Mouse (Mus musculus) ES-E14 (cell line): ENCODE data around the gene Phlpp1. TPM values are rescaled to one million over a fixed set of nuclear protein-coding genes. Genes with fewer than 3 reads are reported as not detected.

Experiments
- DNase-seq: peaks from one replicate; pipeline ENCODE4 v3.0.0-alpha.2; 2013; ENCODE audit warnings: low read depth, low spot score
- H3K27ac ChIP-seq: 2 replicates; pipeline ENCODE4 v1.5.1; 2012; ENCODE audit warnings: low read depth, mild to moderate bottlenecking, low read length, moderate library complexity, mixed read lengths; ENCODE audit not compliant: poor library complexity, insufficient read depth, severe bottlenecking
- H3K36me3 ChIP-seq: 2 replicates; pipeline ENCODE4 v1.6.1; 2012; ENCODE audit warnings: mild to moderate bottlenecking, low read length, moderate library complexity, mixed read lengths; ENCODE audit not compliant: control insufficient read depth, poor library complexity, insufficient read depth, severe bottlenecking
- H3K4me1 ChIP-seq, 2 experiments: fragments of 150-350 bp in 1 of 2; sonication (generic) in 1 of 2; 2 replicates each; pipeline ENCODE4 v1.6.1; 2012; ENCODE audit warnings: low read length in 2 of 2, mild to moderate bottlenecking in 1 of 2, mixed read lengths in 1 of 2; ENCODE audit not compliant: control insufficient read depth in 2 of 2, insufficient read depth in 2 of 2, poor library complexity in 1 of 2
- H3K4me3 ChIP-seq, 2 experiments: fragments of 150-350 bp in 1 of 2; sonication (generic) in 1 of 2; 2 replicates each; pipeline ENCODE4 v1.5.1; 2012; ENCODE audit warnings: low read length in 2 of 2, low read depth in 1 of 2, mild to moderate bottlenecking in 1 of 2, mixed read lengths in 1 of 2; ENCODE audit not compliant: insufficient read depth in 1 of 2, poor library complexity in 1 of 2, severe bottlenecking in 1 of 2
- H3K9ac ChIP-seq: 2 replicates; pipeline ENCODE4 v1.6.1; 2012; ENCODE audit warnings: low read depth, mild to moderate bottlenecking, low read length, mixed read lengths; ENCODE audit not compliant: poor library complexity, insufficient read depth, severe bottlenecking
- H3K9me3 ChIP-seq: fragments of 150-350 bp; sonication (generic); 2 replicates; pipeline ENCODE4 v1.6.1; 2012; ENCODE audit warnings: low read depth, mild to moderate bottlenecking, low read length; ENCODE audit not compliant: control insufficient read depth, insufficient read depth
- CHD2 ChIP-seq: IDR thresholded peaks from 2 replicates; pipeline ENCODE4 v1.6.1; 2014; ENCODE audit warnings: mild to moderate bottlenecking, low read depth, low read length, inconsistent platforms
- HCFC1 ChIP-seq: IDR thresholded peaks from 2 replicates; pipeline ENCODE4 v1.6.1; 2012; ENCODE audit warnings: low read length, inconsistent platforms, borderline replicate concordance; ENCODE audit not compliant: insufficient read depth
- MAFK ChIP-seq: IDR thresholded peaks from 2 replicates; pipeline ENCODE4 v1.6.1; 2014; ENCODE audit warnings: mild to moderate bottlenecking, low read depth, low read length, inconsistent platforms; ENCODE audit not compliant: insufficient read depth
- ZC3H11A ChIP-seq: IDR thresholded peaks from 2 replicates; pipeline ENCODE4 v1.6.1; 2012; ENCODE audit warnings: low read depth, mild to moderate bottlenecking, inconsistent platforms, low read length, borderline replicate concordance
- ZNF384 ChIP-seq: IDR thresholded peaks from 2 replicates; pipeline ENCODE4 v1.6.1; 2012; ENCODE audit warnings: low read depth, low read length, inconsistent platforms
- in situ Hi-C, 2 experiments: fragments of 600-800 bp; cut with MboI; formaldehyde crosslinking; loops; one replicate each; pipeline ENCODE4 v1.15.1; 2025; ENCODE audit warnings: low sequenced_read_pairs in 2 of 2, inconsistent platforms in 1 of 2; ENCODE audit not compliant: unreplicated experiment in 2 of 2
- total RNA-seq: library from RNA; depleted of rRNA; stranded (reverse); fragments of 300-350 nt; gene quantifications from 2 replicates; pipeline ENCODE4 v1.2.3, GENCODE M21; 2012

Phlpp1 gene
- total RNA-seq, 1 experiment, result 4.5 TPM

- DNase-seq, result no peak
- no peak for TF ChIP-seq MAFK
- no peak for TF ChIP-seq ZC3H11A
These were observed 37.0 kb downstream of the Phlpp1 start for GRCm38 (mm10) chr1:106208581-106208980.

DNA sequence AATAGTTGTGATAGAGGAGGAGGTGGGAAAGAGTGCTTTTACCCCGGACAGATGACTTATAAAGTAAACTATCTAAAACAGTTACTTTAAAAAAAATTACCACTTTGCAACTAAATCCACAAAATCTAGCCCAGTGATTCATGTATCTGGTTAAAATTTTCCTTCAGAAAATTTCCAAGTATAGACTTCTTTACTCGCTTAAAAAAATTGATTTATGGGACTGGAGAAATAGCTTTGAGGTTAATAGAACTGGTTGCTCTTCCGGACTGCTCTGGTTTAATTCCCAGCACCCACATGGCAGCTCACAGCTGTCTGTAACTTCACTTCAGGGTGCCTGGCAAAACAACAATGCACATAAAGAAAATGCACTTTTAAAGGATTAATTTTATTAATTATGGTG lies 38.9 kb downstream of the Phlpp1 start:
- no peaks in the 10 kb centered on the region for H3K9me3 ChIP-seq
- H3K36me3 ChIP-seq, result no peaks in the 10 kb centered on the region
- no peak for DNase-seq
- in situ Hi-C loops, result no loop called here
- TF ChIP-seq ZC3H11A (no peak), CHD2 (no peak), ZNF384 (no peak), HCFC1 (no peak), MAFK (no peak)
- H3K4me1 ChIP-seq, result no peaks in the 10 kb centered on the region
- H3K9ac ChIP-seq, result no peak overlapping the region
- no peak overlapping the region for H3K27ac ChIP-seq
- no peak overlapping the region for H3K4me3 ChIP-seq

More at GRCm38 (mm10) chr1:106208581-106208980, 37.0 kb downstream of the Phlpp1 start:
- in situ Hi-C loops, result no loop called here
- H3K4me3 ChIP-seq, result no peak overlapping the region
- H3K27ac ChIP-seq, result no peak overlapping the region
- H3K36me3 ChIP-seq, result no peaks in the 10 kb centered on the region
- no peaks in the 10 kb centered on the region for H3K9me3 ChIP-seq
- no peak overlapping the region for H3K9ac ChIP-seq
- peaks cover 0 to 7% of the 10 kb centered on the region in 2 experiments; a peak in 2 of 4 replicates for H3K4me1 ChIP-seq

DNA sequence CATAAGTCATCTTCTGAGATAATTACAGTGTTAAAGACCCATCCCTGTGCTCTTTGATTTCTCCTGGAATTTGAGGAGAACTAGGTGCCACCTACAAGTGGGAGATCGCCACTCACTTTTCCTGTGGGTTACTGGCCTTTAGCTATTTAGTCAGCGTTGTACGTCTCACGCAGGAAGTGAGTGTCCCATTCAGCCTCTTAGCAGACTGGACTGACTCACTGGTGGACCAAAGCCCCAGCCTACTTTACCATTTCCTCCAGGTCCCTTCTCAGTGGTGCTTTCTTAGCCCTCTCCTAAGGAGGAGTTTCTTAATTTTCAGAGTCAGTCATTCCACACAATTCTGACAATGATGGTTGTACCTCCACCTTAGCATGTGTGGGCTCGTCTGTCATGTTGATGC lies 39.6 kb downstream of the Phlpp1 start:
- Histone ChIP-seq H3K9ac (no peak overlapping the region), H3K4me3 (no peak overlapping the region), H3K4me1 (no peaks in the 10 kb centered on the region), H3K9me3 (no peaks in the 10 kb centered on the region), H3K36me3 (no peaks in the 10 kb centered on the region), H3K27ac (no peak overlapping the region)
- no peak for TF ChIP-seq MAFK
- no peak for TF ChIP-seq ZNF384
- TF ChIP-seq CHD2, result no peak
- no peak for TF ChIP-seq ZC3H11A
- no peak for TF ChIP-seq HCFC1
- in situ Hi-C loops, result no loop called here
- no peak for DNase-seq

GRCm38 (mm10) chr1:106220431-106220830 lies 48.9 kb downstream of the Phlpp1 start:
- no peak for DNase-seq
- no peak for TF ChIP-seq CHD2
- no peak for TF ChIP-seq ZC3H11A
- TF ChIP-seq HCFC1, result no peak
- no peak for TF ChIP-seq MAFK
- no peak for TF ChIP-seq ZNF384
- Histone ChIP-seq H3K36me3 (no peaks in the 10 kb centered on the region), H3K4me1 (peaks cover 0 to 2% of the 10 kb centered on the region in 2 experiments; a peak in 1 of 4 replicates), H3K27ac (no peak overlapping the region), H3K4me3 (no peak overlapping the region), H3K9me3 (no peaks in the 10 kb centered on the region), H3K9ac (no peak overlapping the region)
- in situ Hi-C loops, result no loop called here

GRCm38 (mm10) chr1:106221371-106221770 lies 49.8 kb downstream of the Phlpp1 start:
- Histone ChIP-seq H3K4me3 (no peak overlapping the region), H3K27ac (no peak overlapping the region), H3K9me3 (no peaks in the 10 kb centered on the region), H3K36me3 (no peaks in the 10 kb centered on the region), H3K9ac (no peak overlapping the region), H3K4me1 (peaks cover 0 to 2% of the 10 kb centered on the region in 2 experiments; a peak in 1 of 4 replicates)
- TF ChIP-seq CHD2 (no peak), HCFC1 (no peak), MAFK (no peak), ZNF384 (no peak), ZC3H11A (no peak)
- in situ Hi-C loops, result no loop called here
- DNase-seq, result no peak
